Comparison of ENCODE assay signal across 8 mouse cellular contexts in genomic region chr11:20741201-20742100, GRCm38 (mm10). TPM values are rescaled to one million over a fixed set of nuclear protein-coding genes. Genes with fewer than 3 reads are reported as not detected.
DNase-seq lines count a peak whose midpoint lies in the region; ATAC-seq and TF ChIP-seq lines count a peak whose summit lies in the region.

Aftph (minus strand) TSS chr11:20741589.

- intact Hi-C loops in heart, postnatal 10 days (cut with DNase I) = loop anchor here (2.0 to 5.0 kb wide), 4 partner anchors 109 to 295 kb away; partner anchors contain the start of gene Sertad2

- DNase-seq in heart, postnatal 10 days = peak; percentile 98 to 99
- peak; percentile 89 for DNase-seq in large intestine, adult 2 months (ENCODE audit: low read depth, low spot score)
- DNase-seq in liver, postnatal 0 days = peak; percentile 98
- peak; percentile 98 for DNase-seq in testis, postnatal 10 days (ENCODE audit: low spot score)

- H3K4me3 ChIP-seq in ES-Bruce4 (ENCODE audit: low read depth, low read length) = peak within 1 kb of the TSS; percentile 97
- H3K4me3 ChIP-seq in forebrain, embryonic 13.5 days = peak within 1 kb of the TSS; percentile 95
- peak within 1 kb of the TSS; percentile 92 for H3K4me3 ChIP-seq in liver, postnatal 0 days (ENCODE audit: low read depth, low read length)
- H3K4me3 ChIP-seq in neural tube, embryonic 14.5 days (ENCODE audit: low read depth, low read length) = peak within 1 kb of the TSS; percentile 97

- peak; percentile 95 for ATAC-seq in cerebellum, adult (ENCODE audit: insufficient number of reproducible peaks, low FRiP score, low TSS enrichment)
- ATAC-seq in forebrain, embryonic 13.5 days = peak; percentile 99
- ATAC-seq in liver, postnatal 0 days = peak; percentile 98
- ATAC-seq in neural tube, embryonic 14.5 days (ENCODE audit: low read depth) = peak; percentile 98

- H3K36me3 ChIP-seq in ES-Bruce4 (ENCODE audit: control insufficient read depth, insufficient read depth, low read length, poor library complexity, severe bottlenecking) = no peaks in the 10 kb centered on the region; the same call in 1 of the 2 replicates
- H3K36me3 ChIP-seq in forebrain, embryonic 13.5 days (ENCODE audit: poor library complexity, severe bottlenecking) = no peaks in the 10 kb centered on the region
- no peaks in the 10 kb centered on the region for H3K36me3 ChIP-seq in liver, postnatal 0 days (replicated peaks; ENCODE audit: insufficient read depth, low read length)
- no peaks in the 10 kb centered on the region for H3K36me3 ChIP-seq in neural tube, embryonic 14.5 days (ENCODE audit: control insufficient read depth, insufficient read depth, low read length)

- TF ChIP-seq CTCF in ES-Bruce4 (IDR thresholded peaks at IDR 0.05; ENCODE audit: low read depth, low read length) = no peak
- 0 out of 2 replicates have a peak, but pooled peaks have one; percentile 2 for TF ChIP-seq CTCF in liver, postnatal 0 days (IDR thresholded peaks at IDR 0.05; ENCODE audit: low read depth)

- peak within 1 kb of the TSS; percentile 89 for H3K27ac ChIP-seq in ES-Bruce4 (ENCODE audit: insufficient read depth, low read length)
- H3K27ac ChIP-seq in forebrain, embryonic 13.5 days = peak within 1 kb of the TSS; percentile 97
- peak within 1 kb of the TSS; percentile 98 for H3K27ac ChIP-seq in liver, postnatal 0 days (ENCODE audit: low read depth)
- peak within 1 kb of the TSS; percentile 96 for H3K27ac ChIP-seq in neural tube, embryonic 14.5 days (ENCODE audit: low read depth, low read length)

- peak; percentile 46 for TF ChIP-seq POLR2A in ES-Bruce4 (IDR thresholded peaks at IDR 0.05; ENCODE audit: insufficient read depth, low read length)

- peak within 1 kb of the TSS; percentile 89 for H3K4me2 ChIP-seq in forebrain, embryonic 13.5 days
- peak within 1 kb of the TSS; percentile 78 for H3K4me2 ChIP-seq in liver, postnatal 0 days (ENCODE audit: low read depth, low read length)
- peak within 1 kb of the TSS; percentile 79 for H3K4me2 ChIP-seq in neural tube, embryonic 14.5 days (ENCODE audit: low read depth, low read length)

- H3K9ac ChIP-seq in ES-Bruce4 (ENCODE audit: low read depth, poor library complexity, severe bottlenecking) = peak within 1 kb of the TSS; percentile 90
- H3K9ac ChIP-seq in forebrain, embryonic 13.5 days = peak within 1 kb of the TSS; percentile 96
- H3K9ac ChIP-seq in liver, postnatal 0 days (replicated peaks) = peak within 1 kb of the TSS; percentile 95
- H3K9ac ChIP-seq in neural tube, embryonic 14.5 days (replicated peaks; ENCODE audit: low read depth, low read length) = peak within 1 kb of the TSS; percentile 93

- 0 out of 2 replicates have a peak, but pooled peaks have one; percentile 45 for TF ChIP-seq EP300 in ES-Bruce4 (IDR thresholded peaks at IDR 0.05; ENCODE audit: insufficient read depth, low read depth, low read length)
- TF ChIP-seq EP300 in liver, postnatal 0 days (IDR thresholded peaks at IDR 0.05; ENCODE audit: low read depth) = peak; percentile 5; the same call in 1 of the 2 replicates

- under 1% methylated on average over 64 of the region's 81 CpGs for WGBS in forebrain, embryonic 13.5 days
- WGBS in large intestine, adult 2 months = under 1% methylated on average over 63 of the region's 81 CpGs
- under 1% methylated on average over 47 of the region's 81 CpGs for WGBS in liver, postnatal 0 days (ENCODE audit: insufficient replicate concordance)
- WGBS in neural tube, embryonic 14.5 days = under 1% methylated on average over 68 of the region's 81 CpGs

- H3K9me3 ChIP-seq in ES-Bruce4 (replicated peaks; ENCODE audit: control insufficient read depth, insufficient read depth, low read length, poor library complexity, severe bottlenecking) = no peaks in the 10 kb centered on the region
- H3K9me3 ChIP-seq in forebrain, embryonic 13.5 days (replicated peaks) = no peaks in the 10 kb centered on the region
- H3K9me3 ChIP-seq in liver, postnatal 0 days (ENCODE audit: low read length) = no peaks in the 10 kb centered on the region
- H3K9me3 ChIP-seq in neural tube, embryonic 14.5 days (ENCODE audit: control insufficient read depth, low read length) = no peaks in the 10 kb centered on the region

- peaks cover 1% of the 10 kb centered on the region for H3K4me1 ChIP-seq in ES-Bruce4 (ENCODE audit: control insufficient read depth, insufficient read depth, low read length)
- peaks cover 9% of the 10 kb centered on the region for H3K4me1 ChIP-seq in forebrain, embryonic 13.5 days
- H3K4me1 ChIP-seq in liver, postnatal 0 days (ENCODE audit: insufficient read depth) = 0 out of 2 replicates have a peak, but pooled peaks cover 2% of the 10 kb centered on the region
- 0 out of 2 replicates have a peak, but pooled peaks cover 3% of the 10 kb centered on the region for H3K4me1 ChIP-seq in neural tube, embryonic 14.5 days (ENCODE audit: control insufficient read depth, insufficient read depth, low read length)

- H3K27me3 ChIP-seq in ES-Bruce4 (ENCODE audit: control insufficient read depth, insufficient read depth, low read length, poor library complexity, severe bottlenecking) = no peaks in the 10 kb centered on the region
- H3K27me3 ChIP-seq in forebrain, embryonic 13.5 days = no peaks in the 10 kb centered on the region
- H3K27me3 ChIP-seq in liver, postnatal 0 days (ENCODE audit: insufficient read depth, low read length) = no peaks in the 10 kb centered on the region
- peaks cover 4% of the 10 kb centered on the region; the same call in 1 of the 2 replicates for H3K27me3 ChIP-seq in neural tube, embryonic 14.5 days (ENCODE audit: control insufficient read depth, insufficient read depth, low read length)

RNA-seq across cellular contexts. Expression of gene Aftph, which starts in this region (rescaled TPM):
- 34.8 and 43.6 TPM in 2 replicates for polyA plus RNA-seq in ES-Bruce4 (2011; ENCODE audit: insufficient read depth, insufficient read length, low read depth, missing spikeins)
- 34.0 and 35.8 TPM in 2 replicates for polyA plus RNA-seq in forebrain, embryonic 13.5 days (2015; fragmentation: Nextera tagmentation; extraction: Ambion mirVana)
- total RNA-seq in heart, postnatal 10 days (2021) = 10 to 100 TPM; 23.3 to 24.3 TPM
- 36.1 and 59.8 TPM in 2 replicates for polyA plus RNA-seq in large intestine, adult 2 months (2012; rRNA removed)
- 9.9 and 10.7 TPM in 2 replicates for polyA plus RNA-seq in liver, postnatal 0 days (2015; fragmentation: Nextera tagmentation; extraction: Ambion mirVana)
- polyA plus RNA-seq in neural tube, embryonic 14.5 days (2014; fragmentation: Nextera tagmentation; extraction: Ambion mirVana) = 42.5 and 48.8 TPM in 2 replicates

Comparison
In these comparisons a context has a peak if more than half of its experiments do, and no peak if none do; other contexts are left out.
1. Peak in every context shown above with its lines: DNase-seq, ATAC-seq, H3K4me3 ChIP-seq and H3K27ac ChIP-seq.